Mouse (Mus musculus) olfactory bulb, adult 2 months (tissue): Measurements from ENCODE around the gene Lag3.

Experiments
- CTCF ChIP-seq: fragments of 200-500 bp; IDR thresholded peaks from 2 replicates; pipeline ENCODE4 v1.5.1; 2012; ENCODE audit warnings: low read depth, mild to moderate bottlenecking, low read length, moderate library complexity; ENCODE audit not compliant: insufficient read depth
- POLR2A ChIP-seq: fragments of 200-500 bp; IDR thresholded peaks from 2 replicates; pipeline ENCODE4 v1.6.1; 2012; ENCODE audit warnings: mild to moderate bottlenecking, low read depth, low read length, moderate library complexity; ENCODE audit not compliant: insufficient read depth

GRCm38 (mm10) chr6:124915942-124916694 is 4.6 kb upstream of the Lag3 start:
- TF ChIP-seq POLR2A: no peak
- no peak for TF ChIP-seq CTCF
